Mouse (Mus musculus): ENCODE results near the gene Sox12. TPM values are rescaled to one million over a fixed set of nuclear protein-coding genes. Genes with fewer than 3 reads are reported as not detected.
A peak's percentile ranks its signal among the peaks of the same experiment; 100 is the strongest.

The Sox12 gene
- polyA plus RNA-seq, 1 experiment from 2014 or later, result 11.9 TPM

- under 1% methylated on average over 74 of the region's 77 CpGs for WGBS
- peak overlapping the region; percentile 92 for H3K4me3 ChIP-seq
- peak overlapping the region; percentile 99 for H3K27ac ChIP-seq
- peaks cover 17% of the 10 kb centered on the region for H3K36me3 ChIP-seq
- H3K27me3 ChIP-seq, result no peaks in the 10 kb centered on the region
- no peak for ATAC-seq (ENCODE audit: low FRiP score, low read depth)
- H3K9me3 ChIP-seq, result no peaks in the 10 kb centered on the region
- H3K4me2 ChIP-seq (replicated peaks), result peak overlapping the region; percentile 94
- H3K9ac ChIP-seq, result peak overlapping the region; percentile 98
- peaks cover 40% of the 10 kb centered on the region for H3K4me1 ChIP-seq
Measured at GRCm38 (mm10) chr2:152397004-152397589, 766 bp downstream of the Sox12 start.

- H3K27ac ChIP-seq, result peak overlapping the region; percentile 99
- peak overlapping the region; percentile 98 for H3K9ac ChIP-seq
- peak; percentile 74 for ATAC-seq (ENCODE audit: low FRiP score, low read depth)
- H3K4me1 ChIP-seq, result peaks cover 40% of the 10 kb centered on the region
- peak overlapping the region; percentile 94 for H3K4me2 ChIP-seq (replicated peaks)
- H3K9me3 ChIP-seq, result no peaks in the 10 kb centered on the region
- H3K27me3 ChIP-seq, result no peaks in the 10 kb centered on the region
- WGBS, result 0% methylated on average over 44 of the region's 46 CpGs
- H3K4me3 ChIP-seq, result peak overlapping the region; percentile 92
- peaks cover 17% of the 10 kb centered on the region for H3K36me3 ChIP-seq
Measured at GRCm38 (mm10) chr2:152396110-152397003, 1.5 kb downstream of the Sox12 start.

DNA sequence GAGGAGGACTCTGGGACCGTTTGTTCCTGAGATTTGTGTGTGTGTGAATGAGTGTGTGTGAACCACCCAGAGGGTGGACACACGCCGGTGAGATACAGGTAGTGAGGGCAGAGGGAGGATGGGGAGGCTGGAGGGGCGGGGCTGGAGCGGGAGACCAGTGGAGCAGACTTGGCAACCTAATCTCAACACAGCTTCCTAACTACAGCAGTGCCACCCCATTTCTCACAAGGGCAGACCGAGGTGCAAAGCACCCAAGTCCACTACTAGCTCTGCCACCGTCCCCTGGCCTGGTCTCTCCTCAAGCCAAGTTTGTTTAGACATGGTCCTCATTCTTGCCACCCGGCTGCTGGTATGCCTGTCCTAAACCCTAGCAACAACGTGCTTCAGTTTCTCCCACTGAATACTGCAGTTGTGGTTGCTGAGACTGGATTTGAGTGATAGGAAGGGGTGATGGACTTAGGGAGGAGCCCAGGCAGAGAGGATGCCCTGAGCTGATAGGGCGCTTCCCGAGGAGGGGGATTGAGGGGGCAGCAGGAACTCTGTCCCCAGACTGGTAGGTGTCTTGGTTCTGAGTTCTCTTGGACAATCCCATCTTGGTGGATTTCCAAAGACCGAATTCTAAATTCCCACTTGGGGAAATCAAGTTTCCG, 2.5 kb downstream of the Sox12 start:
- Histone ChIP-seq H3K4me1 (peaks cover 40% of the 10 kb centered on the region), H3K36me3 (peaks cover 17% of the 10 kb centered on the region), H3K9me3 (no peaks in the 10 kb centered on the region), H3K4me2 (replicated peaks) (peak overlapping the region; percentile 94), H3K27ac (peak overlapping the region; percentile 55), H3K9ac (peak overlapping the region; percentile 72), H3K4me3 (peak overlapping the region; percentile 92), H3K27me3 (no peaks in the 10 kb centered on the region)
- 15% methylated on average over 13 of the region's 13 CpGs for WGBS
- ATAC-seq (ENCODE audit: low FRiP score, low read depth), result no peak

DNA sequence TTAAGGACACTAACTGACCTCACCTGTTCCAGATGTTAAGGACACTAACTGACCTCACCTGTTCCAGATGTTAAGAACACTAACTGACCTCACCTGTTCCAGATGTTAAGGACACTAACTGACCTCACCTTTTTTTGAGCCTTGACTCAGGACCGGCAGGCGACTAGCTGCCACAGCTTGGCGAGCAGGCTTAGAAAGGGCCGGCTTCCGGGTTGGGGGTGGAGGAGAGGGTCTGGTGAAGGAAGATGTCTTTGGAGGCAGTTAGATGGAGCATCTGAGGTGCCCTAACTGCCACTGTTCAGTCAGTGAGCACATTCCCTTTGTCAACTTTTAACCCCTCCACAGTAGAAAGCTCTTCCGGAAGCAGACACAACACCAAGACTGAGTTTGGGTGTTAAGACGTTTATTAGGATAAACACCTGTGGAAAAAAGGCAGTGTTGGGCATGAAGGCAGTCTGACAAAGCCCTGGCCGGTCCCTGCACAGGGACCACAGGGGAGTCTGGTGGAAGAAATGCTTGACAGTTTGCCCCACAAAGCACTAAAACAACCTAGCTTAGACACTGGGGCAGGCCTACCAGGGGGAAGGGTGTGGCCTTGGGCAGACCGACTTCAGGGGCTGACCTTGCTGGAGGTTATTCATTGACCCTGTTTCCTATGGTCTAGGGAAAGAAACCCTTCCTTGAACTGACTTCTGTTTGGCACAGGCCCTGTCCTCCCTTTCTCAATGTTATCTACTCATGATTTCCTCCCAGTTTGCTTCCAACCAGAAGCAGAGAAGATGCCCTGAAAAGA, 4.4 kb downstream of the Sox12 start:
- no peak for ATAC-seq (ENCODE audit: low FRiP score, low read depth)
- Histone ChIP-seq H3K9me3 (no peaks in the 10 kb centered on the region), H3K9ac (no peak overlapping the region), H3K36me3 (peaks cover 17% of the 10 kb centered on the region), H3K4me2 (replicated peaks) (peak overlapping the region; percentile 94; the same call in 1 of the 2 replicates), H3K27ac (peak overlapping the region; percentile 10; the same call in 1 of the 2 replicates), H3K27me3 (no peaks in the 10 kb centered on the region), H3K4me3 (peak overlapping the region; percentile 92; the same call in 1 of the 2 replicates), H3K4me1 (peaks cover 27% of the 10 kb centered on the region)
- 40% methylated on average over 9 of the region's 9 CpGs for WGBS

DNA sequence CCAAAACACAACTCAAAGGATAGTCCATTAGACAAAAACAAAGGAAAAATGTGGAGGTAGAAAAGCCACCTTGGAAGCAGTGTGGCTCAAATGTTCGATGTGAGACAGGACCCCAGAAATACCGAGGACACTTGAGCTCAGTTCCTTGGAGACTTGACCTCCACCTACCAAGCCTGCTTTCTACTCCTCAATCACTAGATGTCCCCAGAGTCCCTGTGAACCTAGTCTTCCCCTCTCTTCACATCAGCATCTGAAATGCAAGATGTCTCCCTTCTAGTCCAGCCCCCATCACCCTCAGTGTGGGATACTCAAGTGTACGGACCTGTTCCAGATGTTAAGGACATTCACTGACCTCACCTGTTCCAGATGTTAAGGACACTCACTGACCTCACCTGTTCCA, 5.1 kb downstream of the Sox12 start:
- Histone ChIP-seq H3K4me2 (replicated peaks) (no peak overlapping the region), H3K36me3 (peaks cover 17% of the 10 kb centered on the region)
- 22% methylated on average over 3 of the region's 3 CpGs for WGBS

DNA sequence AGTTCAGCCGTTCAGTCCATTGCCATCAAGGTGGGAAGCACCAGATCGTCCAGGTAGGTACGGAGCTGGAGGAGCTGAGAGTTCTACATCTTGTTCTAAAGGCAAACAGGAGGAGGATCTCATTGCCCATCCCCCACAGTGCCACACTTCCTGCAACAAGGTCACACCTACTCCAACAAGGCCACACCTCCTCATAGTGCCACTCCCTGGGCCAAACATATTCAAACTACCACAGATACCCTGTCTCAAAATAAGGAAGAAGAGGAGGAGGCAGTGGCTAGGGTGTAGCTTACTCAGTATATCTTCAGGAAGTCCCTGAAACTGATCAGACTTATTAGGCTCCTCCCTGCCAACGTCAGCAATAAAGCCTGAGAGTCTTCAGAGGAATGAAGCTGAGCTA, 13.7 kb downstream of the Sox12 start:
- WGBS, result 82% methylated on average over 4 of the region's 4 CpGs
- H3K27me3 ChIP-seq, result no peaks in the 10 kb centered on the region
- no peak overlapping the region for H3K4me2 ChIP-seq (replicated peaks)
- no peaks in the 10 kb centered on the region for H3K9me3 ChIP-seq
- no peak for ATAC-seq (ENCODE audit: low FRiP score, low read depth)
- H3K9ac ChIP-seq, result no peak overlapping the region
- H3K27ac ChIP-seq, result no peak overlapping the region
- no peaks in the 10 kb centered on the region for H3K4me1 ChIP-seq
- no peaks in the 10 kb centered on the region for H3K36me3 ChIP-seq
- no peak overlapping the region for H3K4me3 ChIP-seq

More for the DNA sequence above, 5.1 kb downstream of the Sox12 start:
- ATAC-seq (ENCODE audit: low FRiP score, low read depth), result no peak
- no peak overlapping the region for H3K4me3 ChIP-seq
- no peak overlapping the region for H3K27ac ChIP-seq
- H3K9me3 ChIP-seq, result no peaks in the 10 kb centered on the region
- no peaks in the 10 kb centered on the region for H3K27me3 ChIP-seq
- H3K4me1 ChIP-seq, result peaks cover 27% of the 10 kb centered on the region
- no peak overlapping the region for H3K9ac ChIP-seq

GRCm38 (mm10) chr2:152376345-152376741, 21.5 kb downstream of the Sox12 start, which contains the start of gene Nrsn2:
TSS of gene Nrsn2 (minus strand) at chr2:152376638.
- H3K4me2 ChIP-seq (replicated peaks), result peak within 1 kb of the TSS; percentile 62
- peaks cover 16% of the 10 kb centered on the region for H3K4me1 ChIP-seq
- under 1% methylated on average over 16 of the region's 16 CpGs for WGBS
- peak; percentile 71 for ATAC-seq (ENCODE audit: low FRiP score, low read depth)
- no peaks in the 10 kb centered on the region for H3K36me3 ChIP-seq
- peak within 1 kb of the TSS; percentile 53; the same call in 1 of the 2 replicates for H3K9ac ChIP-seq
- peaks cover 30% of the 10 kb centered on the region for H3K27me3 ChIP-seq
- H3K27ac ChIP-seq, result no peak within 1 kb of the TSS
- no peaks in the 10 kb centered on the region for H3K9me3 ChIP-seq
- H3K4me3 ChIP-seq, result peak within 1 kb of the TSS; percentile 33

- Histone ChIP-seq H3K36me3 (no peaks in the 10 kb centered on the region), H3K9ac (peak overlapping the region; percentile 53; the same call in 1 of the 2 replicates), H3K27ac (no peak overlapping the region), H3K27me3 (peaks cover 30% of the 10 kb centered on the region), H3K9me3 (no peaks in the 10 kb centered on the region), H3K4me3 (peak overlapping the region; percentile 33), H3K4me1 (peaks cover 16% of the 10 kb centered on the region), H3K4me2 (replicated peaks) (peak overlapping the region; percentile 62)
- ATAC-seq (ENCODE audit: low FRiP score, low read depth), result peak; percentile 64; the same call in 1 of the 2 replicates
- WGBS, result 5% methylated on average over 21 of the region's 21 CpGs
Measured at GRCm38 (mm10) chr2:152375652-152376344, 22.1 kb downstream of the Sox12 start.

DNA sequence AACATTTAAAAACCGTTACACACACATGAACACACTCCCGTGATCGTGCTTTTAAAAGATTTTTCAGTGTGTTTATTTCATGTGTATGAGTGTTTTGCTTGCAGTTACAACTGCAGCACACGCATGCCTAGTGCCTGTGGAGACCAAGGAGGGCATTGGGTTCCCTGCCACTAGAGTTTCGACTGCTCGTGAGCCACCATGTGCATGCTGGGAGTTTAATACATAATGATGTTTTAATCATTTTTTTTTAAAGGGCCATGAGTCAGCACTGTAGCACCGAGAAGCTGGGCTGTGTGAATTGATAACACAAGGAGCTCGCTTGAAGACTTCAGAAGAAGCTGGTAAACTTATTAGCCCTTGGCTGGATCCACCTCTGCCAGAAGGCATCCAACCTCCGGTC, 24.3 kb downstream of the Sox12 start:
- no peak overlapping the region for H3K27ac ChIP-seq
- no peak overlapping the region for H3K9ac ChIP-seq
- H3K27me3 ChIP-seq, result peaks cover 30% of the 10 kb centered on the region
- H3K9me3 ChIP-seq, result no peaks in the 10 kb centered on the region
- WGBS, result 84% methylated on average over 9 of the region's 9 CpGs
- no peak overlapping the region for H3K4me2 ChIP-seq (replicated peaks)
- no peaks in the 10 kb centered on the region for H3K36me3 ChIP-seq
- H3K4me3 ChIP-seq, result no peak overlapping the region
- peaks cover 16% of the 10 kb centered on the region for H3K4me1 ChIP-seq
- ATAC-seq (ENCODE audit: low FRiP score, low read depth), result no peak

DNA sequence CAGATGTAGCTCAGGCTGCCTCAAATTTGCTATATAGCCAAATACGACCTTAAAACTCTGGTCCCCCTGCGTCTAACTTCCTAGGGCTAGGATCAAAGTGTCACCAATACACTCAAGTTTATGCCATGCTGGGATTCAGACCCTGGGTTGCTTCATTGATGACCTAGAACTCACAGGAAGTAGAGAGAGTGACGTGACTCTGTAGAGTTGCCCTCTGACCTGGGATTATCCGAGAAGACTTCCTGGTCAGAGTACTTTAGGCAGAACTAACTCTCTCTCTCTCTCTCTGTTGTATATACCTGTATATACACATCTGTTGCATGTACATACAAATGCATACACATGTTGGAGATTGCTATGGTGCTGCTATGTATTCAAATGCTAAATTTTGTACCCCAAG, 25.2 kb downstream of the Sox12 start:
- 63% methylated on average over 4 of the region's 4 CpGs for WGBS
- no peak overlapping the region for H3K27ac ChIP-seq
- no peak overlapping the region for H3K4me2 ChIP-seq (replicated peaks)

DNA sequence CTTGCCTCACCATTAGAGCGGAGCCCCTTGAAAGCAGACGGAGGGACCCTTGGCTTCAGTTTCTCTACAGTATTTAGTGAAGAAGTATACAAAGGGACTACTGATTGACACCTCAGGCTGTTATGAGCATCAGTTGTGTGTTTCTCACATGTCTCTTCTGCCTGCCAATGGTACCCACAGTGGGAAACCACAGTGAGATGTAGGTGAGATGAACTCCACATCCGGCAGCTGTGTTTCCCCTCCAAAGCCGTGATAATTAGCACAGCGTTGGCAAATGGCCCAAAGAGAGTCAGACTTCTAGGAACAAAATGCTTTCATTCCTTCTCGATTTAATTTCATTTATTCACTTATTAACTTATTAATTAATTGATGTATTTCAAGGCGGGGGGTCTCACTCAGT, 25.8 kb downstream of the Sox12 start:
- Histone ChIP-seq H3K27ac (no peak overlapping the region), H3K4me3 (no peak overlapping the region), H3K36me3 (no peaks in the 10 kb centered on the region), H3K9ac (no peak overlapping the region), H3K4me2 (replicated peaks) (no peak overlapping the region), H3K9me3 (no peaks in the 10 kb centered on the region), H3K27me3 (peaks cover 26% of the 10 kb centered on the region), H3K4me1 (peaks cover 16% of the 10 kb centered on the region)
- no peak for ATAC-seq (ENCODE audit: low FRiP score, low read depth)
- WGBS, result 84% methylated on average over 7 of the region's 7 CpGs

More for the DNA sequence above, 25.2 kb downstream of the Sox12 start:
- Histone ChIP-seq H3K36me3 (no peaks in the 10 kb centered on the region), H3K9ac (no peak overlapping the region), H3K27me3 (peaks cover 30% of the 10 kb centered on the region), H3K9me3 (no peaks in the 10 kb centered on the region), H3K4me3 (no peak overlapping the region), H3K4me1 (peaks cover 16% of the 10 kb centered on the region)
- ATAC-seq (ENCODE audit: low FRiP score, low read depth), result no peak

All from limb, embryonic 13.5 days (tissue).